Mouse (Mus musculus) monocyte, adult 5-6 weeks (primary cell): ENCODE results near the gene Fbxo8. TPM values are rescaled to one million over a fixed set of nuclear protein-coding genes. Genes with fewer than 3 reads are reported as not detected.

Experiments
- ATAC-seq: fragments of 153-309, 156-312 bp; replicated peaks from 2 replicates; pipeline ENCODE4 v1.8.0; 2017; ENCODE audit warnings: mild to moderate bottlenecking; ENCODE audit not compliant: low TSS enrichment, insufficient number of reproducible peaks, severe bottlenecking, poor library complexity, low FRiP score
- total RNA-seq: library from RNA; stranded (forward); fragments of 200-1000, 200-491, 200-594 nt; gene quantifications from 3 replicates; pipeline ENCODE4 v1.2.3, GENCODE M21; 2017

The Fbxo8 gene
- 15.6 to 25.2 TPM (median 17.8 TPM) in 3 replicates for total RNA-seq

DNA sequence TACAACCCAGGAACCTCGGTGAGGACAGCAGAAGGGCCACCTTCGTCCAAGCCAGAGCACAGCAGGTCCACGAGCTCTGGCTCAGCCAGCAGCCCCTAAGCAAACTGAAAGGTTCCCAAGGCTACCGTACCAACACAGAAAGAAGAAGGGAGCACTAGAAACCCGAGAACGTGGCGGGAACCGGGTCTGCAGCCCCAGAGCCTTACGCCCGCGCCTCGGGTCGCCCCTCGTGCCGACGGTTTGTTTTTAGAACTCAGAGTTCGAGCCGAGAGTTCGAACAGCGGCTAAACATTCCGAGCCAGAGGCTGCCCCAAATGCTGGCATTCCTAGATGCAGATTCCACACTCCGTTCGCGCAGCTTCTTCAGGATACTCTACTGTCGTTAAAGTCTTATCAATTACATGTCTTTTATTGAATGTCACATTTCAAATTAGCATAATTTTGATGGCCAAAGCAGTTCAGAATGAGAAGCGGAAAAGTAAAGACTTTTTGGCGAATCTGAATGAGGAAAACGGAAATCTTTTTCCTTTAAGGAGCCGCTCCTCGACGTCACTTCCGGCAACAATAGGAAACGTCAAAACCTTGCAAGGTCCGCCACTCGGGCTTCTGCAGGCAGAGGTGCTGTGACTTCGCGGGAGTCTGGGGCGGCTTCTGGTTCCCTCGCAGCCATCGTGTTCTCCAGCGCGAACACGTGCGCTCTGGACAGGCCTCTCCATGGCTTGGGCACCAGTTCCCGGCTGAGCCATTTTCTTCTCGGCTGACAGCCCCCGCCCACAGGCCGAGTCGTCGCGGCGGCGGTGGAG is at the start of gene Fbxo8, which contains the start of gene Cep44:
TSS of gene Fbxo8 (plus strand) at position 533 of the 803 bp plus-strand sequence.
TSS of gene Cep44 (minus strand) at position 490 of the 803 bp plus-strand sequence.
- ATAC-seq = peak; percentile 36

DNA sequence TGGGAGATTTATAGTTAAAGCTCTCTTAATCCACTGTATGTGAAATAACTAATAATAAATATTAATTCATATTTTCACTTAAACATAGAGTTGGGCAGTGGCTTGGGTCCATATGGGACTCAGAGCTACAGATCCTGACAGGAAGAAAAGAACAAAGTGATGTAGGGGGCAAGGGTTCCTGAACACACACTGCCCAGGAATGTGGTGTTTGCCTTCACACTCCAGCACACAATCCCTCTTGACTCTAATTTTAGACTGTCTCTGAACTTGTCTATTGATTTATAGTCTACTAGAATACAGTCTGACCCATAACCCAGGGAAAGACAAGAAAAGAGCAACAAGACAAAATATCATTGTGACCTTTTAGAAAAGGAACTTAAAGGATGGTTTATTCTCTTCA is 49.0 kb upstream of the Fbxo8 start:
- no peak for ATAC-seq

- no peak for ATAC-seq
Measured at GRCm38 (mm10) chr8:56508318-56508951, 42.5 kb upstream of the Fbxo8 start.

- ATAC-seq = no peak
Measured at GRCm38 (mm10) chr8:56508952-56509479, 41.9 kb upstream of the Fbxo8 start.

DNA sequence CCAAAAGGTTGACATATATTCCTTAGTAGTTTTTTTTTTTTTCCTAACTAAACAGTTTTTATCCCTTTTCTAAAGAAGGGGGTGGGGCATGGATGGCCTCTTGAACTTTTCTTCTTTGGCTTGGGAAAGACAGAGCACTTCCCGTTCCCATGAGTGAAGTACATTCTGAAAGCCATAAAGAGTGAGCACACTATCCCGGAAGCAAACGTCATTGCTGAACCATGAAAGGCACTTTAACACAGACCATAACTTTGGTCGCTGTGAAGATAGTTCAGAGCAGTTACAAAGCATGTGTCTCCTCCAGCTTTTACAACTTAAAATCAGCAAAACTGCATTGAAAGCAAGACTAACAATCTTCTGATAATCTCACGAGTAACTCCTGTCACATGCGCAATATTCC is 32.0 kb upstream of the Fbxo8 start:
- ATAC-seq = no peak

- no peak for ATAC-seq
Measured at GRCm38 (mm10) chr8:56520249-56520648, 30.6 kb upstream of the Fbxo8 start.

- ATAC-seq = 0 out of 2 replicates have a peak, but pooled peaks have one; percentile 13
Measured at GRCm38 (mm10) chr8:56521051-56521450, 29.8 kb upstream of the Fbxo8 start.

GRCm38 (mm10) chr8:56528869-56529268 is 22.0 kb upstream of the Fbxo8 start:
- ATAC-seq = no peak

DNA sequence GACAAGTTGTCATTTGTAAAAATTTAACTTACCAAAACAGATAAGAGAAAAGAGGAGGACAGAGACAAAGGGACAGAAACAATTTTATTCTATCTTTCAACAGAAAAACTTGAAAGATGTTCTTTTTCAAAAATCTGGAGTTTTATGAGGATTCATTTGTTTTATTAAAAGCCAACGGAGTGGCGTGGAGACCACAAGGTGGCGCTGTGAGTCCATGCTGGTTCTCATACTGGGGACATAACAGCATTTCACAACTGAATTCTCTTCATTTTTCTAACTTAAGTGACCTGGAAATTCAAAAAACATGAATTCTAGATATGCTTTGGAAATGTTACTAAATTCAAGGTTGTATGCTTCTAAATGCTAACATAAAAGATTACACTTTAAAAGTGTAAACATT is 20.5 kb upstream of the Fbxo8 start:
- no peak for ATAC-seq

DNA sequence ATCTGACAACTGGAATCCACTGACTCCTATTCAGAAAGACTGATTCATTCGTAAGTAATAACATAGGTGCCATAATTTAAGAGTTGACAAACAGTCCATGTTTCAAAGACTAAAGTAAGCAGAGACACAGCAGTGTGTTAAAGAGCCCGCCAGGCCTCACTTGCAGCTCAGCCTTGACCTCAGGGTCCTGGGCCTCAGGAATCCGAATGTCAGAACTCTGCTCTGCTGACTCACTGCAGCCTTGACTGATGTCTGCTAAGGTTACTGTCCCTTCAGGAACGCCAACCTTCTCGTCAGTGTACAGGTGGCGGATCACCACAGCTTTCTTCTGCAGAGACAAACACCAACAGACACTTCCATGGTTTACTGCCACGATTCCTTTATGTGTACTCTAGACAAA is 10.2 kb upstream of the Fbxo8 start:
- no peak; the same call in 1 of the 2 replicates for ATAC-seq

DNA sequence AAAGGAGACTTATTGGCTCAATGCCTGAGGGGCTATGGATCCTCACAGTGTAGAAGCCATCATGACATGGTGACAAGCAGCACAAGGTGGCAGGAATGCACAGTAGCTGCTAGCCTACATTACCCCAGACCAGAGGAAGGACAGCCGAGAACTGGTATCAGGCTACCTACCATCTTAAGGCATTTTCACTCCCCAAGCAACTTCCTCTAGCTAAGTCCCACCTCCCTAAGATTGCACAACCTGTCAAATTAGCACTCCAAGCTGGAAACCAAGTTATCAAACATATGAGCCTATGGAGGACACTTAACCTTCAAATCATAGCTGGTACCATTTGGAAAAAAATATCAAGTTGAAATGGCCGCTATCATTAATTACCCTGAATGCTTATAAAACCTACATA is 3.0 kb upstream of the Fbxo8 start:
- ATAC-seq = no peak

DNA sequence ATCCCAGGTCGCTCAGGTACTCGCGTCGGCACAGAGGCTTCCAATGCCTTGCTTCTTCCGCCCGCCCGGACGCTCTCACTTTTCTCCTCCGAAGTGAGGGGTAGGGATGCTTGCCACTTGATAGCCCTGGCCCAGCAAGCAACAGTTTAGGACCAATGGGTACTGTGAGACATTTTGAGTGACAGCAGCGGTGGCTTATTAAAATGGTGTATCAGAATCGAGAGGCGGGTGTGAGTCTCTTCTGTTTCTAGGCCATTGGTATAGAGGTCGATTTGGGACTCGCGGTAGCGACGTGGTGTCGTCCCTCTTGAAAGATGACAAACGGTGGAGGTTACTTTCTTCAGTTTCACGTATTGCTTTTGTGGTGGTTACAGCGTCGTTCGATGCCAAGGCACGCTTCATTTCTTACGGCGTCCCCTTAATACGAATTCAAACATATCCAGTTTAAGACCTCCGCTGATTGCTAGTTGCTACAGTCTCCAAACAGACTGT is 517 bp downstream of the Fbxo8 start:
- peak; percentile 94 for ATAC-seq

DNA sequence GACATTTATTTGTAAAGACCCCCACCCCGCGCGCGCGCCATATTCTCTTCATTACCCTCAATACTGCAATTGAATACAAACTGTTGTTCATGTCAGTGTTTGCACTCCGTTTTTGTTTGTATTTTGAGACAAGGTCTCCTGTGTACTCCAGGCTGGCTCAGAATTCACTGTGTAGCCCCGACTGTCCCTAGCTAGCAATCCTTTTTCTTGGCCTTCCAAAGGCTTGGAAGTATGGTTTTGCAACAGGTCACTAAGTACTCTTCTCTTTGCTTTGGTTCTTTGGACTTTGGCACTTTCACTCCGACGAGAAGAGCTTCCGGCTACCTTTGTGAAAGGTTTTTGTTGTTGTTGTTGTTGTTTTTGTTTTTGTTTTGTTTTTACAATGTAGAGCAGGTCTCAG is 1.2 kb downstream of the Fbxo8 start:
- ATAC-seq = no peak

- no peak for ATAC-seq
Measured at GRCm38 (mm10) chr8:56552551-56553103, 1.7 kb downstream of the Fbxo8 start.

GRCm38 (mm10) chr8:56564399-56565047 is 13.6 kb downstream of the Fbxo8 start:
- no peak for ATAC-seq

- no peak for ATAC-seq
Measured at GRCm38 (mm10) chr8:56566856-56567255, 16.0 kb downstream of the Fbxo8 start.

DNA sequence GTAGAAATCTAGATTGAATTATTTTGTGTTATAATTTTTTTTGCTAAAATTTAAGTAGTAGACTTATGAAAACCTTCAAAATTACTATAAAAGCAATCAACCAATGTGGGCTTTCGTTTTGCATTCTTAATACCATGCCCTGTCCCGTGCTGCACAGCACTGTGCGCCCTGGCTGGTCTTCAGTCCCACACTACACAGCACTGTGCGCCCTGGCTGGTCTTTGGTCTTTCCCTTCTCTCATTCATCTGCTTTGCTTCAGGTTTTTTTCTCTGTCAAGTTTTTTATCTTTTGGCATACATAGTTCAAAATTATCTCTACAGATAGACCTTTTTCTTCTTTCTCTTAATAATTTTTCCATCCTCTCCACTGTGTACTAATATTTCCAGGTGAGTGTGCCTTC is 30.0 kb downstream of the Fbxo8 start:
- no peak for ATAC-seq

- no peak for ATAC-seq
Measured at GRCm38 (mm10) chr8:56582841-56583240, 32.0 kb downstream of the Fbxo8 start.

DNA sequence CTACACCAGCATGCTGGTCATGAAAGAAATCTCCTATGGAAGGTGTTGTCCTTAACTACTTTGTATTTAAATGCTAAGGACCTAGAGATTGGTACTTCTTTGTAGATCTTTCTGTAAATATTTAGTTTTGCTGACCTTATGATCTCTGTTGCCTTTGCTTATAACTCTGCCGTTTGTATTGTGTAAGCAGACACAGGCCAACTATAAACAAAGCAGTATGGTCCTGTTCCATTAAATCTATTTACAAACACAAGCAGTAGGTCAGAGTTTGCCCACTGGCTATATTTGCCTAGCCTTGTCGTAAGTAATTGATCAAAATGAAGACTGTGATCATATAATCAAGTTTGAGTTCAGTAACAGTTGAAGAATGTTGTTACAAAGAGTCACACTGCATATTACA is 38.1 kb downstream of the Fbxo8 start:
- ATAC-seq = no peak
